Mouse (Mus musculus): ENCODE measurements around the gene Gdpd5.

DNA sequence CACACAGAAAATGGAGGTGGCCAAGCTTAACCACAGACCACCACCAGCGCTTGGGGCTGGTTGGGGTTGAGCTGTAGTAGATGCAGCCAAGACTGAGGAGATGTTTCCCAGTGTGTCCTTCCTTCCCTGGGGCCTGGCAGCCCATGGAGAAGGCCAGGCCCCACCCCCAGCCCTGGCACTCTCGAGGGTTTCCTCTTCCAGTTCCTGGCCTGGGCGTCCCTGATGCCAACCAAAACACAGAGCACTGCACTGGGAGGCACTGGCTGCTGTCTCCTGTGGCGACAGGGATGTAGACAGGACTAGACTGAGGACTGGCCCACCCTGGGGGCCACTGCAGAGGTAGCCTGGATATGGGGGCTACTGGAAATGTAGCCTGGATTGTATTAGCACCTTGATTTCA is 33.8 kb downstream of the Gdpd5 start:
- TF ChIP-seq CTCF (IDR thresholded peaks at IDR 0.05; ENCODE audit: low read depth): no peak
- no peak for TF ChIP-seq EP300 (optimal IDR thresholded peaks at IDR 0.05)
